Mouse (Mus musculus) telencephalon, adult 2 months (tissue): ENCODE measurements around the gene 1700037H04Rik.

Experiments used
- DNase-seq: peaks from one replicate; pipeline ENCODE4 v3.0.0-alpha.2; 2011; ENCODE audit warnings: low read depth, low spot score

Gene 1700037H04Rik

GRCm38 (mm10) chr2:131147043-131147365, 12.9 kb downstream of the 1700037H04Rik start:
- no peak for DNase-seq

GRCm38 (mm10) chr2:131146193-131147042, 13.5 kb downstream of the 1700037H04Rik start:
- no peak for DNase-seq

- DNase-seq, result no peak
Measured at GRCm38 (mm10) chr2:131145536-131145935, 14.3 kb downstream of the 1700037H04Rik start.

GRCm38 (mm10) chr2:131145121-131145520, 14.8 kb downstream of the 1700037H04Rik start:
- no peak for DNase-seq

- DNase-seq, result no peak
Measured at GRCm38 (mm10) chr2:131143007-131143780, 16.7 kb downstream of the 1700037H04Rik start.

- no peak for DNase-seq
Measured at GRCm38 (mm10) chr2:131142592-131142991, 17.3 kb downstream of the 1700037H04Rik start.

- DNase-seq, result no peak
Measured at GRCm38 (mm10) chr2:131141336-131141986, 18.4 kb downstream of the 1700037H04Rik start.

- no peak for DNase-seq
Measured at GRCm38 (mm10) chr2:131140533-131140905, 19.4 kb downstream of the 1700037H04Rik start.

GRCm38 (mm10) chr2:131139886-131140532, 19.9 kb downstream of the 1700037H04Rik start:
- no peak for DNase-seq

GRCm38 (mm10) chr2:131139287-131139686, 20.6 kb downstream of the 1700037H04Rik start:
- no peak for DNase-seq

GRCm38 (mm10) chr2:131138760-131139159, 21.1 kb downstream of the 1700037H04Rik start:
- DNase-seq, result no peak

- no peak for DNase-seq
Measured at GRCm38 (mm10) chr2:131138296-131138695, 21.6 kb downstream of the 1700037H04Rik start.

- no peak for DNase-seq
Measured at GRCm38 (mm10) chr2:131135521-131136139, 24.3 kb downstream of the 1700037H04Rik start.

GRCm38 (mm10) chr2:131134826-131135400, 25.0 kb downstream of the 1700037H04Rik start:
- no peak for DNase-seq

- DNase-seq, result no peak
Measured at GRCm38 (mm10) chr2:131134381-131134780, 25.5 kb downstream of the 1700037H04Rik start.

- no peak for DNase-seq
Measured at GRCm38 (mm10) chr2:131132930-131133547, 26.8 kb downstream of the 1700037H04Rik start, which contains the start of gene Gm11037. Gm11037 (plus strand) TSS chr2:131133497.

- DNase-seq, result no peak
Measured at GRCm38 (mm10) chr2:131132111-131132888, 27.6 kb downstream of the 1700037H04Rik start.

GRCm38 (mm10) chr2:131130849-131131248, 29.0 kb downstream of the 1700037H04Rik start:
- no peak for DNase-seq

- no peak for DNase-seq
Measured at GRCm38 (mm10) chr2:131129836-131130235, 30.0 kb downstream of the 1700037H04Rik start.
